Mouse (Mus musculus) left cerebral cortex, adult 2 months (tissue): Measurements from ENCODE around the gene Cdk10. TPM values are rescaled to one million over a fixed set of nuclear protein-coding genes. Genes with fewer than 3 reads are reported as not detected.

Source experiments
- DNase-seq, 2 experiments: peaks; one replicate each; pipeline ENCODE4 v3.0.0; 2021 to 2022; ENCODE audit warnings: low spot score in 2 of 2, mixed read lengths in 1 of 2; ENCODE audit errors: extremely low spot score in 1 of 2
- H3K27ac ChIP-seq: fragments of 200-600 bp; 2 replicates; pipeline ENCODE4 v1.8.1; 2022
- H3K4me3 ChIP-seq: fragments of 200-600 bp; 2 replicates; pipeline ENCODE4 v1.8.1; 2022
- CTCF ChIP-seq: fragments of 200-600 bp; IDR thresholded peaks from 2 replicates; pipeline ENCODE4 v1.8.1; 2022; ENCODE audit warnings: antibody characterized with exemption, mild to moderate bottlenecking, moderate library complexity
- intact Hi-C: fragments of 180-260 bp; cut with DNase I; formaldehyde crosslinking; loops from one replicate; pipeline ENCODE4 v1.15.1; 2025
- total RNA-seq, 2 experiments: library from RNA; stranded (reverse); gene quantifications; 2 replicates each; pipeline ENCODE4 v1.2.3; 2021

Gene Cdk10
- total RNA-seq, 2 experiments from 2014 or later, result 101 to 111 TPM

DNA sequence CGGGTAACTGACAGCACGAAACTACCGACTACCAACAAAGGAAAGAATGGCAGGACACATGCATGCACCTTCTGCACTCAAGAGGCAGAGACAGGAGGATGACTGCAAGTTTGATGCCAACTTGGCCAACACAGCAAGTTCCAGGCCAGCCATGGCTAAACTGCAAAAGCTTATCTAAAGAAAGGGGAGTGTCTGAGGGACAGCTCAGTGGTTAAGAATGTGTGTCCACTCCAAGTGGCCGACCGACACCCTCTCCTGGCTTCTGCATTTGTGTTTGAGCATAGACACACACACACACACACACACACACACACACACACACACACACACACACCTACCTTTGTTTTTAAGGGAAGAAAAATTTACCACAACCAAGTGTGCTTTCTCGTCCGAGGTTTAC lies 53.8 kb downstream of the Cdk10 start:
- no peak for TF ChIP-seq CTCF
- intact Hi-C loops, result no loop called here
- no peak overlapping the region for H3K27ac ChIP-seq
- H3K4me3 ChIP-seq, result no peak overlapping the region
- no peak for DNase-seq

- intact Hi-C loops, result no loop called here
- Histone ChIP-seq H3K27ac (no peak overlapping the region), H3K4me3 (no peak overlapping the region)
- no peak for DNase-seq
- no peak for TF ChIP-seq CTCF
Observed at GRCm38 (mm10) chr8:123279828-123280227, 55.2 kb downstream of the Cdk10 start.

- no peak overlapping the region for H3K4me3 ChIP-seq
- TF ChIP-seq CTCF, result no peak
- DNase-seq, result no peak
- no peak overlapping the region for H3K27ac ChIP-seq
- intact Hi-C loops, result no loop called here
Observed at GRCm38 (mm10) chr8:123280302-123281094, 55.9 kb downstream of the Cdk10 start.

Other genes starting within 250 kb of the Cdk10 start
- 100 to 1,000 TPM; 161 to 175 TPM for gene Ankrd11, start 182.6 kb upstream of the Cdk10 start, total RNA-seq
- gene Spg7, start 161.9 kb upstream of the Cdk10 start, total RNA-seq, result 10 to 100 TPM; 66.2 to 68.8 TPM
- gene Rpl13, start 122.5 kb upstream of the Cdk10 start, total RNA-seq, result 100 to 1,000 TPM; 369 to 415 TPM
- 10 to 100 TPM; 68.5 to 89.8 TPM for gene Cpne7, start 107.5 kb upstream of the Cdk10 start, total RNA-seq
- under 1 TPM in 1 of 2 experiments, not detected in 1; 0.84 TPM for gene Sult5a1, start 66.5 kb upstream of the Cdk10 start, total RNA-seq
- gene Dpep1, start 38.6 kb upstream of the Cdk10 start, total RNA-seq, result not detected
- gene Chmp1a, start 12.1 kb upstream of the Cdk10 start, total RNA-seq, result 100 to 1,000 TPM in 1 of 2 experiments, 10 to 100 TPM in 1; 86.2 to 104 TPM
- gene Spata33, start 12.0 kb upstream of the Cdk10 start, total RNA-seq, result 1 to 10 TPM; 6.3 to 8.1 TPM
- gene Spata2l, start 11.4 kb downstream of the Cdk10 start, total RNA-seq, result 10 to 100 TPM; 75.4 to 97.5 TPM
- gene Zfp276, start 29.4 kb downstream of the Cdk10 start, total RNA-seq, result 10 to 100 TPM; 26.4 to 29.2 TPM
- gene Vps9d1, start 29.5 kb downstream of the Cdk10 start, total RNA-seq, result 10 to 100 TPM; 53.3 to 63.0 TPM
- 1 to 10 TPM; 3.1 to 3.7 TPM for gene Fanca, start 93.7 kb downstream of the Cdk10 start, total RNA-seq
- gene Spire2, start 107.9 kb downstream of the Cdk10 start, total RNA-seq, result 10 to 100 TPM; 14.1 to 19.5 TPM
- gene Tcf25, start 148.9 kb downstream of the Cdk10 start, total RNA-seq, result 100 to 1,000 TPM; 586 to 610 TPM
- gene Mc1r, start 182.3 kb downstream of the Cdk10 start, total RNA-seq, result under 1 TPM; 0.18 to 0.19 TPM
- 100 to 1,000 TPM; 373 to 377 TPM for gene Tubb3, start 186.6 kb downstream of the Cdk10 start, total RNA-seq
- gene Def8, start 198.7 kb downstream of the Cdk10 start, total RNA-seq, result 10 to 100 TPM; 55.0 to 55.5 TPM